Comparison of ENCODE assay signal across 8 mouse cellular contexts in genomic region chr5:136427121-136427771, GRCm38 (mm10).
DNase-seq lines count a peak whose midpoint lies in the region.

No protein-coding gene starts in this region.

- DNase-seq in cerebellum, postnatal 25 days, result peak; percentile 21 to 34
- no peak for DNase-seq in cerebellum, adult 11 months
- peak; percentile 23 for DNase-seq in kidney, adult 18-20 months
- no peak for DNase-seq in kidney, postnatal 25 days
- DNase-seq in adrenal gland, postnatal 36 days, result peak; percentile 24 to 49
- peak; percentile 44 for DNase-seq in lung, postnatal 36 days
- DNase-seq in urinary bladder, postnatal 14 days (ENCODE audit: low spot score), result no peak
- no peak for DNase-seq in c-Kit-positive CD71-positive TER-119-positive erythroid progenitor cells, embryonic 14.5 days (ENCODE audit: low spot score)

Comparison
In these comparisons a context has a peak if more than half of its experiments do, and no peak if none do; other contexts are left out.
1. DNase-seq: peak in cerebellum, postnatal 25 days (2 of 2), kidney, adult 18-20 months (single experiment), adrenal gland, postnatal 36 days (2 of 2) and lung, postnatal 36 days (single experiment); none in cerebellum, adult 11 months (single experiment), kidney, postnatal 25 days (0 of 2), urinary bladder, postnatal 14 days (single experiment) and c-Kit-positive CD71-positive TER-119-positive erythroid progenitor cells, embryonic 14.5 days (single experiment).